Mouse (Mus musculus): ENCODE results near the gene Klhl35. TPM values are rescaled to one million over a fixed set of nuclear protein-coding genes. Genes with fewer than 3 reads are reported as not detected.

Gene Klhl35
- polyA plus RNA-seq (2014; fragmentation: Illumina TruSeq; extraction: RNeasy Lipid Tissue Mini Kit (QIAGEN cat#74804); ENCODE audit: low read depth, low replicate concordance), result 2.1 TPM

GRCm38 (mm10) chr7:99465811-99466210 lies at the start of gene Klhl35:
TSS of gene Klhl35 (plus strand) at chr7:99466004.

DNA sequence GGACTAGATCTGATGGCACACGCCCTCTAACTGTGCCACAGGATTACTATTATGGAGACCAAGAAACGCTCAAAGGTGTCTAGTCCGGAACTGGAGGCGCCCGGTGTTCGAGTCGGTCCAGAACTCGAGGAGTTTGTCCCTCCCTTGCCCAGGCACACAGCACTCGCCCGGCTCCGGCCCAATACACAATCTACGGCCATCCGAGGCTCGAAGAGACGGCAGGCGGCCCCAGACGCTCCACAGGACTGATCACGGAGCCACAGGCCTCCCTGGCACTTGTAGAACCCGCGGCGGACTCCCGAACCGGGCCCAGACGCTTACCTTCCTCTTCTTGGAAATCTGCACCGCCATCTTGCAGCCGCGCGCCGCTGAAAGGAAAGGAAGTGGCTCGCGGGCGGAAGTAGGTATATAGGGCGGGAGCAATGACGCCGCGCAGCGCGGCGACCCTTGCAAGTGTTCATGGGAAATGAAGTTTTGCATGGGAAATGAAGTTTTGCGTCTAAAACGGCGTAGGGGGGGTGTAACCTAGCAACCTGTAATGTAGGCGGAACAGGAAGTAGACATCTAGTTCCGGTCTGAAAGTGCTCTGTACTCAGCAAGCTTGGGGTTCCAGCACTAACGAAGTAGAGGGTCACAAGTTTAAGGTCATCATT lies 17.6 kb downstream of the Klhl35 start, which contains the start of gene Rps3:
TSS of gene Rps3 (minus strand) at position 468 of the 653 bp plus-strand sequence.

Other genes starting within 250 kb of the Klhl35 start
- not detected for gene Mogat2, start 227.4 kb upstream of the Klhl35 start, polyA plus RNA-seq (2014; fragmentation: Illumina TruSeq; extraction: RNeasy Lipid Tissue Mini Kit (QIAGEN cat#74804); ENCODE audit: low read depth, low replicate concordance)
- gene Map6, start 198.6 kb upstream of the Klhl35 start, polyA plus RNA-seq (2014; fragmentation: Illumina TruSeq; extraction: RNeasy Lipid Tissue Mini Kit (QIAGEN cat#74804); ENCODE audit: low read depth, low replicate concordance), result 0.91 TPM
- 3.1 TPM for gene Serpinh1, start 112.8 kb upstream of the Klhl35 start, polyA plus RNA-seq (2014; fragmentation: Illumina TruSeq; extraction: RNeasy Lipid Tissue Mini Kit (QIAGEN cat#74804); ENCODE audit: low read depth, low replicate concordance)
- gene Gdpd5, start 84.6 kb upstream of the Klhl35 start, polyA plus RNA-seq (2014; fragmentation: Illumina TruSeq; extraction: RNeasy Lipid Tissue Mini Kit (QIAGEN cat#74804); ENCODE audit: low read depth, low replicate concordance), result not detected
- gene Rps3, start 17.7 kb downstream of the Klhl35 start, polyA plus RNA-seq (2014; fragmentation: Illumina TruSeq; extraction: RNeasy Lipid Tissue Mini Kit (QIAGEN cat#74804); ENCODE audit: low read depth, low replicate concordance), result 136 TPM
- gene Arrb1, start 69.5 kb downstream of the Klhl35 start, polyA plus RNA-seq (2014; fragmentation: Illumina TruSeq; extraction: RNeasy Lipid Tissue Mini Kit (QIAGEN cat#74804); ENCODE audit: low read depth, low replicate concordance), result 3.6 TPM
- gene Tpbgl, start 161.1 kb downstream of the Klhl35 start, polyA plus RNA-seq (2014; fragmentation: Illumina TruSeq; extraction: RNeasy Lipid Tissue Mini Kit (QIAGEN cat#74804); ENCODE audit: low read depth, low replicate concordance), result 7.0 TPM
- gene Slco2b1, start 245.3 kb downstream of the Klhl35 start, polyA plus RNA-seq (2014; fragmentation: Illumina TruSeq; extraction: RNeasy Lipid Tissue Mini Kit (QIAGEN cat#74804); ENCODE audit: low read depth, low replicate concordance), result 0.77 TPM

Measured in testis, adult 10 weeks (tissue).